Mouse (Mus musculus): ENCODE measurements around the gene Trpm7. TPM values are rescaled to one million over a fixed set of nuclear protein-coding genes. Genes with fewer than 3 reads are reported as not detected.
"Not testable (repeated sequence)": the region's sequence is repeated elsewhere in the genome, so short reads cannot be mapped to it uniquely, and the experiment has no call there.

Gene Trpm7
- 47.1 and 54.7 TPM in 2 replicates for total RNA-seq (2021)
- long read RNA-seq, partial matches to known transcripts = 6 of 8 reads
- long read RNA-seq, other reads (novel, unspliced or antisense) = 2 of 8 reads

DNA sequence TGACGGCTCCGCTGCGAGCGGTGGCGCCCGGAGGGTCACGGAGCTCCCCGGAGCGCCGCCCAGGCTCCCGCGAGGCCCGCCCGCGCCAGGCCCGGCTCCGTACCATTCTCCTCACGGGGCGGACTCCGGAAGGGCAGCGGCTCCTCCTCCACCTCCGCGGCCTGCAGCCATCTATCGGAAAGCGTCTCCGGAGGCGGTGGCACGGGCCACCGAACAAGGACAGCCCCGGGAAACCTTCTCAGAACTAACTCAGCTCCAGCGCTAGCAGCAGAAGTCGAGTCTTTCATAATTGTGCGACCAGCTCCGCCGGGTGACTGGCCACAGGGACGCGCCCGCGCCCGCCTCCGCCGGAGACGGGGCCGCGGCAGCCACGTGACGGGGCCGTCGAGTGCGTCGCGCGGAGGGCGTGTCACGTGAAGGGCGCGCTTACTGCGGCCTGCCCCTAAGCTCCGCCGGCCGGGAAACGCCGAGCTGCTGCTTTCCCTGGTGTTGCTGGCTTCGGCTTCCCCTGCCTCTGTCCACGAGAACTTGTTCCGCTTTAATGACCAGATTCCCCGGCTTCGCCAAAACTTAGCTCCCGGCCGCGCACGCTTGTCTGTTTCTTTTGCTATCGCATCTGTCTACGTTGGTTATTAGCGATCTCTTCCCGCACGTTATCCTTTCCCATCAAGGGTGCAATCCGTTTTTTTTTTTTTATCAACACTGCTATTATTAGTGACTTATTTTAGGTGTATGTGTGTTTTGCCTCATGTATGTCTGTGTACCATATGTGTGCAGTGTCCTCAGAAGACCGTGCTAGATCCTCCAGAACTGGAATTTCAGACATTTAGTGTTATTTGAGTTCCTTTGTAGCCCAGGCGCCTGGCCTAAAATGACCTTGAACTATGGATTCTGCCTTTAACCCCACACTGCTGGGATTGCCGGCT lies at the start of gene Trpm7:
Gene Trpm7 (minus strand): TSS at position 360 of the 926 bp plus-strand sequence.
- peak; percentile 92 for DNase-seq

DNA sequence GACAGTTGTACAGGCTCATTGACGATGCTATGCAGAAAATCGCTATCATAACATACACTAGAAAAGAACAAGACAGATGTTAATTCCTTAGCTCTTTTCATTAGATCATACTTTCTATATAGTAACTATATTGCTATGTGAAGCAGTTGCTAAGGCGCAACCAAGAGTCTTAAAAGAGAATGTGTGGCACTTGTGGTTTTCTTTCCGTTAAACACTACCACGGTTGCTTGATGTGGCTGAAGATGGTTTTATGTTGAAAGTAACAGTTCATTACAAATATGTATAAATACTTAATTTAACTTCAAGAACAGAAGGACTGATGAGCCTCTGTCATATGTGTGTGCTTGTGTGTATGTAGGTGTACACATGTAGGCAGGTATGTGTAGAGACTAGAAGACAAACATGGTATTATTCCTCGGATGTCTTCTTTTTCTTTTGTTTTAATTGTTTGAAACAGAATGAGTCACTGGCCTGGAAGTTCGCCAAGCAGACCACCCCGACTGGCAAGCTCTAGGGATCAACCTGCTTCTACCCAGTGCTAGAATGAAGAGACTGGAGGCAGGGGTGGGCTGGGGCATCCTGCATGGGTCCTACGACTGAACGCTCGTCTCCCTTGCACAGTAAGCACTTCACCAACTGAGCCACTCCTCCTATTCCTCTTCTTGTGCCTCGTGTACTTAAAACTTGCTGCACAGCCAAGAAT lies 44.5 kb upstream of the Trpm7 start:
- no peak for DNase-seq

DNA sequence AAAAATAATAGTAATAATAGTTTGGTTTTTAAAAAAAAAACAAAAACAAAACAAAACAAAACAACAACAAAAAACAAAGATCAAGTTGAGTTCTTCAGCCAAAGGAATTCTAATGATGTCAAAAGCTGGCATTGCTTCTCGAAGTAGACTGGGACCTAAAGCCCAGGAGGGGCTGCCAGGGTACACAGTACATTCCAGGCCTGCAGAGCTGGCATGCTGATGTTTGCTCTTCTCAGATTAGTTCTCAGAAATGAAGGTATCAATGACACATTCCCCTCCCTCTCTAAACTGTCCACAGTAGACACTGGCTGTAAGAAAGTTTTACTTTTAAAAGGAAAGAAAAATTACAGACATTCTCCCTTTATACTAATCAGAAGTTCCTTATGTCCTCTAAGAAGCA lies 40.2 kb upstream of the Trpm7 start:
- DNase-seq = no peak

DNA sequence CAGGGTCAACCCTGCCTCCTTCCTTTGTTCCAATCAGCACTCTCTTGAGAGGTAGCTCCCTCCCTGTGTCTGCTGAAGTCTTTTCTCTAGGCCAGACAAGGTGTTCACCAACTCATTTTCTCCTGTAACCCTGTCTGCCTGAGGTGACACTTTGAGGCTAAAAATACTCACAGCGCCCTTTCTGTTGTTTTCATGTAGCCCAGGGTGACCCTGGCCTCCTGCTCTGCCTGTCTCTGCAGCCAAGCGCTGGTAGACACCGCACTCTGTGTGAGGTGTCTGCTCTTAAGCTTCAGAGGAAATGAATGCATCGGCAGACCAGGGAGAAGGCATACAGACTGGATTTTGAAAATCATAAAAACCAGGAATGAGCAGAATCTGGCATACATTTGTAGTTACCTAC lies 38.1 kb upstream of the Trpm7 start:
- DNase-seq = no peak

DNA sequence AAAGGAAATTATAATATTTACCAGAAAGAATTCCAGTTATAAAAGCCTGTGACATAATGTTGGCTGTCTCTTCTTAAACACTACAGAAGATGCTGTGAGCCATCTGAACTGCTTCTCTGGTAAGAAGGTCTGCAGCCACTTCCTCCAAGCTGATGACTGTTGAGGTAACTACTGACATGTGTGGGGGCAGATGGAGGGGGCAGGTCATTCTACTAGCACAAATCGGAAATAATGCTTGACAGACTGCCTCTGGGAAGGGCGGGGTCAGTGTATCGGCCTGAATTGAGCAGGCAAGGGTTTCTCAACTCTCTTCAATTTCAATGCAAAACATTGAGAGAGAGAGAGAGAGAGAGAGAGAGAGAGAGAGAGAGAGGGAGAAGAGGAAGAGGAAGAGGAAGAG lies 28.1 kb upstream of the Trpm7 start:
- no peak for DNase-seq

DNA sequence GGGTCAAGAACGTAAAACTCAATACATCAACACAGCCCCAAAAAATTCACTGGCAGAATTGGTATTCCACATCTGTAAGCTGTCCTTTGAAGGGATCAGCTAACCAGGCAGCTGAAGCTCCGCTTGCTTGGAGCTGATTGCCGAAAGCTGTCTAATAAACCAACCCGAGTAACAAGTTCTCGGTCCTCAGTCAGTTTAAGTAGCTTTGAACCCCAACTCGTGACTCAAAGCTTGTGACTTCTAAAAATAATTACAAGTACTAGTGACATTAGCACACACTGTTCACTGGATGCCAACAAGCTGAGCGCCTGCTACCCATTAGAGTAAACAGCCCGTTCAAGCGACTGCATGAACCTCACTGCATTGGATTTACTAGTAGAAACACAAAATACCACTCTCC lies 21.5 kb upstream of the Trpm7 start:
- DNase-seq = no peak

DNA sequence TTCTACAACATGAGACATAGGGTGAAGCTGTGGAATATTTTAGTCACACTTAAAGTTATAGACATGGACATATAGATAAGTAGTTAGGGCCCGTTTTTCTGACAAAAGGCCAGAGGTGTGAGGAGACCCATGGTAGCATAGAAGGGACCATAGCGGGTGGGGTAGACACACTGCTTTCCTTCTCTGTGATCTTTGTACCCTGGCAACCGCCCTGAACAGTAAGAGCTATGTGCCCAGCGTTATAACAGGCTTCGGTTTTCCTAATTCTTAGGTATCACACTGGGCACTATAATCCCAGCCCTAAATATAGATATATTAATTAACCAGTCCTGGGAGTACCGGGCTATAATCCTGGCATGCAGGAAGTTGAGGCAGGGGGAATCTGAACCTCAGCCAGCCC lies 20.9 kb upstream of the Trpm7 start:
- no peak for DNase-seq

DNA sequence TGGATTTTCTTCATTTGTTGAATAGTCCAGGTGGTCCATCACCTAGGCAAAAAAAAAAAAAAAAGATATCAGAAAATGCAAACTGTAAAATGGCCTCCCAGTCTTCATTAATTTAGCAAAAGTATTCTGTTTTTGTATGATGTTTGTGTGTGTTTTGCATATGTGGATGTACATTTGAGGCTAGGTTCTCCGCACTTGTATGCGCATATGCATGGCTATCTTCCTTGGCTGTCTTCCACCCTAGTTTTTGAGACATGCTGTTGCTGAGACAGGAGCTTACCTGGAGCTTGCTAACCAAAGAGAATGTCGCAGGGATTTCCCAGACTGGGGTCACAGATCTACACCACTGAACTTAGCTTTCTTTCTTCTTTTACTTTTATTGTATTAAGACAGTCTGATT lies 18.2 kb upstream of the Trpm7 start:
- DNase-seq = no peak

DNA sequence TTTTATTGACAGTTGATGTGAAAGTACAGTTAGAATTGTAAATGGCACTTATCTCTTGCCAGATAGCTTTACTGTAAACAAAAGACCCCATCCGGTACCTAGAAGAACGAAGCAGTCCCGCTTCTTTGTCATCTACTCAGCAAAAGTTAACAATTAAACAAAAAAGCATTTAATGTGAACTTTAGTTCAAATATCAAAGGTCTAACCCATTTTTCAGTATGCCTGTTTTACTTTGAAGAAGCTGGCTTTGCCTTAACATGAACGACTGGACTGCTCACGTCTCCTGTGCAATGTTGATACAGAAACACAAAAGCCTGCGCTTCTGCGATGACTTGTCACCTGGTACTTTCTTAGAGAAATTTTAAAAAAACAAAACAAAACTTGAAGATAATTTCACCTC lies 16.3 kb upstream of the Trpm7 start:
- no peak for DNase-seq

DNA sequence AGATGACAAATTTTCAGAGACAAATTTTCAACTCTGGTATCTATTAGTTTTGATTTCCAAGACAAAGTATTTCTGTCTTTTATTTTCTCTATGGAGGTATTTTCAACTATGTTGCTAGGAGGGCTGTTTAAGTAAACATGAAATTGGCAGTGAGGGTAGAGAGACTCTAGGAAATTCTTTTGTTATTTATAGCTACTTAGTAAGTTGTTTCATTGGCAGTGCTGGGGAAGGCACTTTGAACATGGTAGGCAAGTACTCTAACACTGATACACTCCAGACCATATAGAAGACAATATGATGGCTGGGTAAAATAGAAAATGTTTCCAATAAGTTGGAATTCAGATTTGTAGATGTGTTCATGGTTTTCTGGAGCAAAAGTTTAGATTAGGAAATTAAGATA lies 15.7 kb upstream of the Trpm7 start:
- no peak for DNase-seq

DNA sequence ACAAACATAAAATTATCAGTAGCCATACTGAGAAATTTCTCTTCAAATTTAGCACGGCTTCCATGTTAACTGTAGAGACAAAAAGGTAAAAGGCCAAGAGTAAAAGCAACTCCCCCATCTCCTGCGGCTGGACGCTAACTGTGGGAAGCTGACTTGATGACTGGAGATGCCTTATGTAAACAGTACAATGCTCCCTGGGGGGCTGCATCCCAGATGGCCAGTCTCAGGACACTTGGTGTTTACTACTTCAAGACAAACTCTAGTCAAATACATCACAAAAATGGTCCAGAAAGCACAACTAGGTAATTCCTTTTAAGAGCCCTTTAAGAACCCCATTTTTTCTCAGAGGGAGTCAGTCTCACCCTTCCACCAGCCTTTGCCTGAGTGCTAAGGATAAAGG lies 11.1 kb upstream of the Trpm7 start:
- DNase-seq = no peak

DNA sequence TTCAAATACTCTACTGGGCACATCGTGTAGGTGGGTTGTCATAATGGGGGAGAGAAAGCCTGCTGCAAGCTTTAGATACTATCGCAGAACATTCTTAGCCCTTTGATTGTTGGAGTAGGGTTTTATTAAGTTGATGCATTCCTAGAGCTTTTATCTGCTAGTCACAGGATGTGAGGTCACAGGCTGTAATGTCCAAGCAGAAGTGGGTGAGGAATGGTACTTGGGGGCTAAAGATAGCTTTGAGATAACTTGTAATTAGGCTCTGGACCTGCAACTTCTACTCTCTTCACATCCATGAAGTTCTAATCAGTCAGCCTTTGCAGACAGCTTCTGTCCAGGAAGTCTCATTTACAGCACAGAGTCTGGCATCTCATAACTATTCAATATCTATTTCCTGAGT lies 9.8 kb upstream of the Trpm7 start:
- DNase-seq = no peak

DNA sequence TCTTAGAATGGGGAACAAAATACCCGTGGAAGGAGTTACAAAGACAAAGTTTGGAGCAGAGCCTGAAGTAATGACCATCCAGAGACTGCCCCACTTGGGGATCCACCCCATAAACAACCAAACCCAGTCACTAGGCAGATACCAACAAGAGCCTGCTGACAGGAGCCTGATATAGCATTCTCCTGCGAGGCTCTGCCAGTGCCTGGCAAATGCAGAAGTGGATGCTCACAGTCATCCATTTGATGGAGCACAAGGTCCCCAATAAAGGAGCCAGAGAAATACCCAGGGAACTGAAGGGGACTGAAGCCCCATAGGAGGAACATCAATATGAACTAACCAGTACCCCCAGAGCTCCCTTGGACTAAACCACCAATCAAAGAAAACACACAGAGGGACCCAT lies 6.7 kb upstream of the Trpm7 start:
- not testable (repeated sequence) for DNase-seq

DNA sequence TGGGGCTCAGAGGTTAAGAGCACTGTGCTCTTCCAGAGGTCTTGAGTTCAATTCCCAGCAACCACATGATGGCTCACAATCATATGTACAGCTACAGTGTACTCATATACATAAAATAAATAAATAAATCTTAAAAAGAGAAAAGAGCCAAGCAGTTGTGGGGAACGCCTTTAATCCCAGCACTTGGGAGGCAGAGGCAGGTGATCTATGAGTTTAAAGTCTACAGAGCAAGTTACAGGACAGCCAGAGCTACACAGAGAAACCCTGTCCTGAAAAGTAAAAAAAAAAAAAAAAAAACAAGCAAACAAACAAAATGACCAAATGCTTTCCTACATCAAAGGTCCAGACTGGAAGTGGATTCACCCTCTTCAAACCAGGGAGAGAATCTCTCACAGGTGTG lies 2.0 kb upstream of the Trpm7 start:
- DNase-seq = no peak

DNA sequence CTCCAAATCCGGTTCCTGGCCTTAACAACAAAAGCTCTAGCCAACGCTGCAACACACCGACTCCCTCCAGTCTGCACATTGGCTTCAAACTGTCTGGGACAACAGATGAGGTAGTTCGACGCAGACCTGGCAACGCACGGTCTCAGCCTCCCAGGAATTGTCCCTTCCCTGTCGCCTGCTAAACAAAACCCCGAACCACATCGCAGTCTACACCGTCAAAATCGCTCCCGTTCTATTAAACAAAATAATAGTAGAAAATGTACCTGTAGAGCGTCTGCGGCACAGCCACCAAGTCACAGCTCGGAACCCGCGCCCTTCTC lies 554 bp downstream of the Trpm7 start:
- DNase-seq = peak; percentile 41

DNA sequence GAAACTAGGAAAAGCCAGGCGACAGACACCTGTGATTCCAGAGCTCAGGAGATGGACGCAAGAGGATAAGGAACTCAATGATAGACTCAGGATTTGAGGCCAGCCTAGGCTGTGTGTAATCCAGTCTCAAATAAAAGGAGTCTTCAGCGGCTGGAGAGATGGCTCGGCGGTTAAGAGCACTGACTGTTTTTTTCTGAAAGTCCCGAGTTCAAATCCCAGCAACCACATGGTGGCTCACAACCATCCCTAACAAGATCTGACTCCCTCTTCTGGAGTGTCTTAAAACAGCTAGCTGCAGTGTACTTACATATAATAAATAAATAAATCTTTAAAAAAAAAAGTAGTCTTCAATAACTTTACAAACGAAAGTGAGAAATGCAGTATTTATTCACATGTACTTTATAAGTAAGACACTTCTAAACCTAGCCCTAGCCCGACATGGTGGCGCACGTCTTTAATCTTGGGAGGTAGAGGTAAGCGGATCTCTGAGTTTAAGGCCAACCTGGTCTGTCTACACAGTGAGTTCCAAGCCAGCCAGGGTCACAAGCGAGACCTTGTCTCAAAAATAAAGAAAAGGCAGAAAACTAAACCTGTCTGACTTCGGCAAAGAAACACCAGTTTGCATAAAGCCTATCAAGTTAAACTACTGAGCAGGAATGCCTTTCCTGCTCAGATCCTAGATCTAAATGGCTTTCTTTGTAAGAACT lies 1.1 kb downstream of the Trpm7 start:
- DNase-seq = peak; percentile 3

DNA sequence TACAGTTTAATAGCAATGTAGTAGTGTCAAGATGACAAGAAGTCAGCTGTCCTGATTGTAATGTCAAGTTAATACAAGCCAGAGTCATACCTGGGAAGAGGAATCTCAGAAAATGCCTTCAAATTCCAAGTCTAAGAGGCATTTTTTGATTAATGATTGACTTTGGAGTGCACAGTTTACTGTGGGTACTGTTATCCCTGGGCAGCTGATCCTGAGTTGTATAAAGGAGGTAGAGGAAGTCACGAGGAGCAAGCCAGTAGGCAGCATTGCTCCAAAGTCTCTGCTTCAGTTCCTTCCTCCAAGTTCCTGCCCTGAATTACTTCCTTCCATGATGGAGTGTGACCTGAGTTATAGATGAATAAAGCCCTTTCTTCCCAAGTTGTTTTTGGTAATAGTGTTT lies 9.7 kb downstream of the Trpm7 start:
- DNase-seq = no peak

DNA sequence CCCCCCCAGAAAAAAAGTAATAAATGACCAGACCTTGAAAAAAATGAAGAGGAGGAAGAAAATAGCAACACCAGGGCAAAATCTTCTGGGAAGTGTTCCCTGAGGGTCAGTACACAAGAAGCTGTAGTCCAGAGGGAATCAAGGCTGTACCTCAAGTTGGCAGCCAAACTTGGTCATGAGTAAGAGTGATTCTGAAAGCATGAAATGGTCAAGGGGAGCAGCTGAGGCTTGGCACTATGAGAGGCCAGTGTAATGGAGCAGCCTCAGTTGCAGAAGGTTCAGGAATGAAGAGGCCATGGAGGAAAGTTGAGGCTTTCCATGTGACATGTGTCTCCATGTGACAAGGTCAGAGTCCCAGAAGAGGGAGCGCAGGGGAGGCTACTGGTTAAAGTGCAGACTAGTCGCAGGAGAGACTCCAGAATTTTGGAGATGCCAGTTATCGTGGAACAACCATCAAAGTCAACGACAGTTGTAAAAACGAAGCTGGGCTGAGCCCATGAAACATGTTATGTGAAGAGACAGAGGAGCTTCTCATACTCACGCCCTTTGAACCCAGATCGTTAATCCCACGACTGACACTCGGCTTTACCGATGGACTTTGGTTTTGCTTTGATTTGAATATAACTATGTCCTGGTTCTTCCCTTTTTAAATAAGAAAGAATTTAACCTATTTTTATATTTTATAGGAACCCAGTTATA lies 10.4 kb downstream of the Trpm7 start:
- peak; percentile 4 for DNase-seq

DNA sequence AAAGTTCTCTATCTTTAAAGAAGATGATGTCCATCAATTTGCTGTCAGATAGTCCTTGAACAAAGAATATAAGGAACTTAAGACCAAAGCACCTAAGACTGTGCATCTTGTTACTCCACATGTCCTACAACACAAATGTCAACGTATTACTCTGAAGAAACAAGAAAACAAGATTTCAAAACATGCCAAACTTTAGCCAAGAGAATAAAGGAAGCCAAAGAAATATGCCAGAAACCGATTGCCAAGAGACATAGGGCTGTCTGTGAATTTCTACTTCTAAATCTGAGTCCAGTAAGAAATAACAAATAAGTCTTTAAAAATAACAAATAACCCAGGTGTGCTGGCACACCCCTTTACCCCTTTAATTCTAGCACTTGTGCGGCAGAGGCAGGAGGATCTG lies 11.0 kb downstream of the Trpm7 start:
- no peak for DNase-seq

DNA sequence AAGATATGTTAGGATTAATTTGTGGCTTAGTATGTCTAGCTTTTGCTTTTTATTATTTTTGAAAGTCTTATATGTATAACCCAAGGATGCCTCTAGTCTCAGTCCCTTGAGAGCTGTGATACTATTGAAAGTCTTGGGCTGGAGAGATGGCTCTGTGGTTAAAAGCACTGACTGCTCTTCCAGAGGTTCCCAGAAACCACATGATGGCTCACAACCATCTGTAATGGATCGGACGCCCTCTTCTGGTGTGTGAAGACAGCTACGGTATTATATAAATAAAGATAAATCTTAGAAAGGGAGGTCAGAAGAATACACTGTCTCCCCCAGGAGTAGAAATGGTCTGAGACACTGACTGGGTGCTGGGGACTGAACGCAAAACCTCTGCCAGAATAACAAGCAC lies 31.3 kb downstream of the Trpm7 start:
- no peak for DNase-seq

DNA sequence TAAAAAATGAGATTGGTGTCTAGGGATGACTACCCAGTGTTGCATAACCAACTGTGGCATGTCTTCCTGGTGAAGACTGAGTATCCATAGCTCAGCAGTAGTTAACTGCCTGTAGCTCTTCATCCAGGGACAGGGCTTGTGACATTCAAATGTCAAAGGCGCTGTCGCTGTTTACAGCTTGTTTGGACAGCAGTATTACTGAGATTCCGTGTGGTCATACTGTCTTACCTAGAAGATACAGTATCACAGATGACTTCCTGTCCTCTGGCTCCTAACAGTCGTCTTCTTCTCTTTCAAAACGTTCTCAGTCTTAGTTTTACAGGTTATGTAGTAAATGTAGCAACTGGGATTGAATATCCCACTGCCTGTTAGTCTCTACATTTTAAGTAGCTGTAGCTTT lies 37.2 kb downstream of the Trpm7 start:
- DNase-seq = no peak

DNA sequence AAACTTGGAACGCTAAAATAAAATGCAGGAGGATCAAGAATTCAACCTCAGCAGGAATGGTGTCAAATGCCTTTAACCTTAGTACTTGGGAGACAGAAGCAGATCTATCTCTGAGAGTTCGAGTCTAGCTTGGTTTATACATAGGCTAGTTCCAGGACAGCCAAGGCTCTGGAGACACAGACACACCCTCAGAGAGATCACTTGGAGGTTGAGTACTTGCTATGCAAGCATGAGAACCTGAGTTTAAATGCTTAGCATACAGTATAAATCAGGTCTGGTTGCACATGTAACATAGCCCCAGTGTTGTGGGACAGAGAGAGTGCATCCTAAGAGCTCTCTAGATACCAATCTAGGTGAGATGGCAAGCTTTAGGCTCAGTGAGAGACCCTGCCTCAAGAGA lies 58.6 kb downstream of the Trpm7 start:
- DNase-seq = no peak
